Mouse (Mus musculus) CH12F3 (cell line): ENCODE results near the gene Mettl1.
"Not testable (repeated sequence)": the region's sequence is repeated elsewhere in the genome, so short reads cannot be mapped to it uniquely, and the experiment has no call there.

Experiments used
- in situ Hi-C: fragments of 300-500 bp; cut with MboI; formaldehyde crosslinking; loops from 2 replicates; pipeline ENCODE4 v1.14.3; 2020; ENCODE audit warnings: low sequenced_read_pairs

The Mettl1 gene

GRCm38 (mm10) chr10:127043187-127043586 is 2.0 kb downstream of the Mettl1 start:
- in situ Hi-C loops, result no loop called here

DNA sequence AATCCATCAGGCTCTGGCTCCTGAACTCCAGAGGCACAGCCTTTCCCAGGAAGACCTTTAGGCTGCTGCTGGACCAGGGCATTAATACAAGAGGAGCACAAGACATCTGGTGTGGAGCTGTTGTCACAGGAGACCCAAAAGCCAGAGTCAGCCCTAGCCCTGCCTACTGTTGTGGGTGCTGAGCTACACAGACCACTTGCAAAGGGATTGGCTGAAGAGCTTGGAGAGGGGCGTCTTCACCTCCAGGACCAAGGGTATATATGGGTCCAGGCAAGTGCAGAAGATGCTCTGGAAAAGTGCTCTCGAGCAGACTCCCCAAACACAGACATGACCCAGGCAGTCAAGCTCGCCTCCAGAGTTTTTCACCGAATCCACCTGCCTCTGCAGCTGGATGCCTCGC is 6.7 kb downstream of the Mettl1 start, which contains the start of gene Cyp27b1:
Gene Cyp27b1 (plus strand): TSS at position 297 of the 400 bp plus-strand sequence.
- in situ Hi-C loops, result no loop called here

DNA sequence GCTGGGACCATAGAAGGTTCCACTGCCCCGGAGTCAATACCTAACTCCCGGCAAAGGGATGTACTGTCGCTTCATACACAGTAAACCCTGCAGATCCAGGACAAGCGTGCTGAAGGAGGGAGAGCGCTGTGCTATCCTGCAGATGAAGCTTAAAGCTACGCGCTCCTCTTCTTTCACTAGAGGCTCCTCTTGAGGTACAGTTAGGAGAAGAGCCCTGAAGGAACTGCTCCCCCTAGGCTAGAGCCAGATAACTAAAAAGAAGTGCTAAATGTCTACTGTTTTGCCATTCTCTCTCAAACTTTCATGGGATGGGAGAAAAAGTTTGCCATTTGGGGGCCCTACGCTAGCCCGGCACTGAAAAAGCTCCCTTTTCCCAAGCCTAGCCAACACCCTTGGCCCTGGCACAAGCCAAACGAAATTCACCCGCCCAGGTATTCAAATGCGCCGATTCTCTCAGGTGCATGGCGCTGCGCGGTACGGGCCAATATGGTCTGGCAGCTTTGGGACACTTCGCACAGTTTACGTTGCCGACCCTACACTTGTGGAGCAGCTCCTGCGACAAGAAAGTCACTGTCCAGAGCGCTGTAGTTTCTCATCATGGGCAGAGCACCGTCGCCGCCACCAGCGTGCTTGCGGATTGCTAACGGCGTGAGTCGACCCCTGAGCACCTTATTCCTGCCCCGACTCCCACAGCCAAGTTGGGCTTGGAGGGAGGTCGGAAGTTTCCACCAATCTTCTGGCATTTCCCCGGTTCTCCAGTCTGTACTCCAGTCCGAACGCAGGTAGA is 7.6 kb downstream of the Mettl1 start:
- in situ Hi-C loops, result no loop called here

DNA sequence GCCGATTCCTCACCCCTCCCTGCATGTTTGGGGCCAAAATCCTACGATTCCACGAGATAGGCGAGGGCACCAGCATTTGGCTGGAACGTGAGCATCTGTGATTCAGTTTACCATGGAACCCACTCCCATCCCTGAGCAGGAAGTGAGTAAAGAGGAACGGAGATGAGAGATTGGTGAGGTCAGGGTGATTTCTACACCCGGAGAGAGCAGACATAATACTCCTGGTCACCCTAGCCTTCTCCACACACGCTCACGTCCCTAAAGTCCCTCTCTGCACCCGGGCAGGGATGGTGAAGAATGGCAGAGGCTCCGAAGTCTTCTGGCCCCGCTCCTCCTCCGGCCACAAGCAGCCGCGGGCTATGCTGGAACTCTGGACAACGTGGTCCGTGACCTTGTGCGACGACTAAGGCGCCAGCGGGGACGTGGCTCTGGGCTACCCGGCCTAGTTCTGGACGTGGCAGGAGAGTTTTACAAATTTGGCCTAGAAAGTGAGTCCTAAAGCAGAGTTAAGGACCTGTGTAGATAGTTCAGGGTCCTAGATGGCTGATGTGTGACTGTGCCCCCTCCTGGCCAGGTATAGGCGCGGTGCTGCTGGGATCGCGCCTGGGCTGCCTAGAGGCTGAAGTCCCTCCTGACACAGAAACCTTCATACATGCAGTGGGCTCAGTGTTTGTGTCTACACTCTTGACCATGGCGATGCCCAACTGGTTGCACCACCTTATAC is 8.3 kb downstream of the Mettl1 start:
- in situ Hi-C loops, result no loop called here

GRCm38 (mm10) chr10:127050119-127050474 is 8.9 kb downstream of the Mettl1 start:
- in situ Hi-C loops, result no loop called here

DNA sequence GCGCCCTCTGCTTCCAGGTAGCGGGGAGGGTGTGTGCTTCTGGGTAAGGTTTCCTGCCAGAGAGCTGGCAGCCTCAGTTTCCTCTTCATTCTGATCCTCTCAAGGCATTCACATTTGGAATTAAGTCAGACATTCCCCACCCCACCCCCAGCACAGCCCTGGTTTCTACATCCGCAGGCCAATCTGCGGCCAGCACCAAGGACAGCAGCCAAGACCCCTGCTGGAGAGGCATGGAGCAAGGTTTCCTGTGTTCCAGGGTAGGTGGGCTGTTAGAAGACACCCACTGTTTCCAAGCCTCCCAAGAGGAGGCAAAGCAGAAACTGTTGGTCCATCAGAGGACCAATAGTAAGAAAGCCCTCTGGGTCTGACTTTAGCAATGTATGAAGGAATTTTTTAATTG is 13.4 kb downstream of the Mettl1 start:
- in situ Hi-C loops, result no loop called here

DNA sequence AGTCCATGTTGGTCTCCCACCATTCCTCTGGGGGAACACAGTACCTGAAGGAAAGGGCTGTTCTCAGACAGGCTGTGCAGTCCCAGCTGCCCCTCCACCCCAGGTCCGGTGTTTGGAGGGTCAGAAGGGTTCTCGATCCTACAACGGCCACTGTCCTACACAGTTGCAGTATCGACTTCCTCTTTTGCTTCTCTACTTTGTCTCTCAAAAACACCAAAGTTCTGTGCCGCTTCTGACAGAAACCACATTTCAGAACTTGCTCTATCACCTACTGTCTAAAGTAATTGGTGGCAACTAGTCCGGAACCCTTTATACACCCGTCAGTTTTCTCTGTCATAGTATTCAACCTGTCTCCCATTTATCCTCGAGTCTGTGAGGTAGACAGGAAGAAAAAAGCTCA is 14.2 kb downstream of the Mettl1 start:
- in situ Hi-C loops, result no loop called here

- in situ Hi-C loops, result no loop called here
Measured at GRCm38 (mm10) chr10:127056490-127056889, 15.3 kb downstream of the Mettl1 start.

DNA sequence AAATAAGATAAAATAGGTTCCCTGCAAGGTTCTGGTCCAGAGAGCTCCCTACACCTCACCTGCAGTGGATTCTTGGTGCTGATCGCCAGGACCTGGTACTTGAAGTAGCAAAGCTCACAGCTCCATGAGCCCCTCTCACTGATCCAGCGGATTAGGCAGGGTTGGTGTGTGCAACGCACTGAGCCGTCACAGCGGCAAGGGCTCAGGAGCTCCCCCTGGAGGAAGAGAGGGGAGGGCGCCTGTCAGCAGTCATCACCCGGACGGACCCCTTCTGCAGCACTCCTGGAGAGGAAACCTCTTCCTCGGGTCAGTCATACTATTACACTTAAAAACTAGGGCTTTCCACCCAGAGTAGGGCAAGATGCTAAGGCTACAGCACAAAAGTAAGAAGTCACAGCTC is 16.9 kb downstream of the Mettl1 start:
- in situ Hi-C loops, result no loop called here

DNA sequence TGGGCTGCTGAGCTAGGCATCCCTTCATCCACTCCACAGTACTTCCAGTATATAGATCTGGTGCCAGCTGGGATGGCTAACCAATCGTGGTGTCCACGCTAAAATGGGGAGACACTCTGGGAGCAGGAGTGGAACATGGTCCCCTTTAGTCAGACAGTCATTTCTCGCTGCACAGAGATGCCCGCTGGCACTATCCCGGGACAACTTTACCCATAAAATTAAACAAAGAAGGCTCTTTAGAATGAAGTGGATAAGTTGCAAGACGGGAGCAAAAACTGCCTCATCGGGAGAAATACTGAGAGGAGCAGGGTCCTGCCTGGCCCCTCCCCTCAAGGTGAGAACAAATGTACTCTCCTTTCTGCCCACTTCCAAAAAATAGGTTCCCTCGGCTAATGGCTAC is 17.5 kb downstream of the Mettl1 start:
- in situ Hi-C loops, result no loop called here

DNA sequence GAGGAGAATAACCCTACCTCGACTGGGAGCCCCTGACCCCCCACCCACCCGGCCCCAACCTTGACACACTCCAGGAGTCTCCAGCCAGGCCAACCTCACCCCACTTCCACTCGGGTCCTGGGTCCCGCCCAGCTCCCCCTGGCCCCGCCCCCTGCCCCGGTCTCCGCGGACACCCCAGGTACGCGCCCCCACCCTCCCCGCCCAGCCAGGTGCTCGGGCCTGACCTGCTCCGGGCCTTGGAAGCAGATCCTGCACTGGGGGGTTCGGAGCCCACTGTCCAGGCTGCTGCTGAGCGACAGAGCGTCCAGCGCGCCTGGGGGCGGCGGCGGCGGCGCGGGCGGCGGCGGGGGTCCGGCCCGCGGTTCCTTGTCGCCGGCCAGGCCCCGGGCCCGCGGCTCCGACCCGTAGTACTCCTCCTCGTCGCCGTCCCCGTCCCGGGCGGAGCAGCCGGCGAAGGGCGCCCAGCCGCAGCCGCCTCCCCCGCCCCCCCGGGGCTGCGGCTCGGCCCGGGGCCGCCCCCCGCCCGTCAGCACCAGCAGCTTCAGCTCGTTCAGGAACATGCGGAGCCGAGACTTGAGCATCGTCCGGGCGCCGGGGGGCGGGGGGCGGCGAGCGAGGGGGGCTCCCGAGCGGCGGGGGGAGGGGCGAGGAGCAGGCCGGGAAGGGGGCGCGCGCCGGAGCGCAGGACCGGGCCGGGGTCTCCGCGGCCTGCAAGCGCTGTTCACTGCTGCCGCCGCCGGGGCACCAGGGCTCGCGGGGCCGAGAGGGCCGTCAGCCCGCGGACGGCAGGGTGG is 18.2 kb downstream of the Mettl1 start:
- in situ Hi-C loops, result no loop called here

DNA sequence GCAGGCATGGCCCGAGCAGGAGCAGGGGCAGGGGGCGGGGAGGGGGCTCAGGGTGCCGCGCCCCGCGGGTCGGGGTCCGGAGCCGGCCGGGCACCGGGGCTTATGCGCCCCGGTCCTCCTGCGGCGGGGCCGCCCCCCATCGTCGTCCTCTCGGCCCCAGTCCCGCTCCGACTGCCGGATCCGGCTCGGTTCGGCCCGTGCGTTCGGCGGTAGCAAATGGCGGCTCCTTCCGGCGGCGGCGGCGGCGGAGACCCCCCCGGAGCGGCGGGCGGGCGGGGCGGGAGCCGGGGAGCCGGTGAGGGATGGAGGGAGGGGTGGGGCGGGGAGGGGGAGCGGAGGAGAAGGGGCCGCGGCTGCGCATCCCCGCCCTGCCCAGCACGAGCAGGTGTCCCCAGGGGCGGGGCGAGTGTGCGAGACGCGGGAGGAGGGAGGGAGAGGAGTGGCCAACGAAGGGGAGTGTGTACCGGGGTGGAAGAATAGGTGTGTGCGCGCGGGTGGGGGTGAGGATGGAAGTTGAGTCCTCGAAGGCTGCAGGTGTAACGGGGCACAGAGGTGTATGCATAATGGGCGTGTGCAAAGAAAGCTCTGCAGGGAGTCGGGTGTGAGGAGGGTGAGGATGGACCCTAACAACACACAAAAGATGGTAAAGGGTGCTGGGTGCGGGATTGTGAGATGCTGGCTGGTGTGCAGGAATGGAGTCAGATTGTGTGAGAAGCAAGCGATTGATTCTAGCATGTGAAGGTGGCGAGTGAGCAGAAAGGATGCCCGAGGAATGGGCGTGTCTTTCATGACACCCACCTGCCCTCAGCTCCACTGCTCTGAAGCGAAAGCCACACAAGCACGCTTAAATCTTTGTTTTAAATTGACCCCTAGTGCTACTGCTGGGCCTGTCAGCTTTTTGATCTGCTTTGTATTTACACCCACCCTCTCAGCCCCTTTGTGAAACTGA is 19.0 kb downstream of the Mettl1 start, which contains the start of gene March9:
Gene March9 (minus strand): TSS at position 217 of the 949 bp plus-strand sequence.
- in situ Hi-C loops, result no loop called here

DNA sequence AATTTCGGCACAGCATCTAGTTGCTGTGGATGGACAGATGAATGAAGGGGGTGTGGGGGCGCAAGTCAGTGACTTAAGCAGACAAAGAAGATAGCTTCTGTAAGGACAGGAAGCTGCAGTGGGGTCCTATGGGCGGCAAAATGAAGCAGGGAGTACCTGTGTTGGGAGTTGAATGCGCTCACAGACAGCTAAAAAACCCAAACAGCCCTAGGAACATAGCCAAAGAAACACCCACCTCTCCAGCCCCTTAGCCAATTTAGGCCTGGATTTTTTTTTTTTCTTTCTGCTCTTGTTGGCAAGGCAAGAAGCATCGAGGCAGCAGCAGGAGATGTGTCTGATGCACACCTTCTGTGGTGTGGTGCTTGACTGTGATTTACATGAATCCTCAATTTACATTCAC is 19.9 kb downstream of the Mettl1 start:
- in situ Hi-C loops, result no loop called here

GRCm38 (mm10) chr10:127061513-127061912 is 20.3 kb downstream of the Mettl1 start:
- in situ Hi-C loops, result no loop called here

DNA sequence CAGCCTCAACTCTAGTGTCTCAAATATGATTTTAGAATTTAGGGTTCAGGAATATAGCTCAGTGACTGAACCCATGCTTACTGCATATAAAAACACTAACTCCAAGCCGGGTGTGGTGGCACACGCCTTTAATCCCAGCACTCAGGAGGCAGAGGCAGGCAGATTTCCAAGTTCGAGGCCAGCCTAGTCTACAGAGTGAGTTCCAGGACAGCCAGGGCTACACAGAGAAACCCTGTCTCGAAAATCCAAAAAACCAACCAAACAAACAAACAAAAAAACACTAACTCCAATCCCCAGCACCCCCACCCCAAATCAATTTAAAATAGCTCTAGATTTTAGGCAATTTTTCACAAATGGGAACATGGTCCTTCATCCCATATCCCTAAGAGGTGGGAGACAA is 20.9 kb downstream of the Mettl1 start:
- in situ Hi-C loops, result not testable (repeated sequence)

GRCm38 (mm10) chr10:127062503-127062902 is 21.3 kb downstream of the Mettl1 start:
- in situ Hi-C loops, result no loop called here

GRCm38 (mm10) chr10:127063239-127063872 is 22.1 kb downstream of the Mettl1 start, which contains the start of gene Cdk4:
TSS of gene Cdk4 (plus strand) at chr10:127063534.
- in situ Hi-C loops, result no loop called here

- in situ Hi-C loops, result no loop called here
Measured at GRCm38 (mm10) chr10:127063913-127064870, 23.0 kb downstream of the Mettl1 start.

DNA sequence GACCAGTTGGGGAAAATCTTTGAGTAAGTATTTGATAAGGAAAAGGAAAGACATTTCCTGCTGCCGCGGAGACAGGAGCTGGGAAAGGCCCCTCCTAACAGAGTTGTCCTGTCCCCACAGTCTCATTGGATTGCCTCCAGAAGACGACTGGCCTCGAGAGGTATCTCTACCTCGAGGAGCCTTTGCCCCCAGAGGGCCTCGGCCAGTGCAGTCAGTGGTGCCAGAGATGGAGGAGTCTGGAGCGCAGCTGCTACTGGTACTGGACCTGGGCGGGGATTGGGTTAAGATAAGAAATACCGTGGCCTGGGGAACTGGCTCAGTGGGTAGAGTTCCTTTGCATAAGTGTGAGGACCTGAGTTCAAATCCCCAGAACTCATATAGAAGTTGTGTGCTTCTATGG is 24.8 kb downstream of the Mettl1 start:
- in situ Hi-C loops, result no loop called here
